Mouse (Mus musculus) midbrain, embryonic 12.5 days (tissue): ENCODE results near the gene Chmp3. TPM values are rescaled to one million over a fixed set of nuclear protein-coding genes. Genes with fewer than 3 reads are reported as not detected.

Source experiments
- ATAC-seq: fragments of 200-750 bp; cut with Nextera tagmentation; 2 replicates; pipeline ENCODE4 v1.8.0; 2017; ENCODE audit warnings: low read depth, moderate TSS enrichment, moderate library complexity; ENCODE audit not compliant: low FRiP score
- H3K27ac ChIP-seq: fragments of 300-500 bp; sonication (generic); replicated peaks from 2 replicates; pipeline ENCODE4 v1.5.1; 2016; ENCODE audit warnings: mild to moderate bottlenecking
- H3K27me3 ChIP-seq: fragments of 300-500 bp; sonication (generic); 2 replicates; pipeline ENCODE4 v1.6.1; 2016; ENCODE audit warnings: mild to moderate bottlenecking
- H3K36me3 ChIP-seq: fragments of 300-500 bp; sonication (generic); 2 replicates; pipeline ENCODE4 v1.6.1; 2016
- H3K4me1 ChIP-seq: fragments of 300-500 bp; sonication (generic); 2 replicates; pipeline ENCODE4 v1.6.1; 2016
- H3K4me2 ChIP-seq: fragments of 300-500 bp; sonication (generic); replicated peaks from 2 replicates; pipeline ENCODE4 v1.6.1; 2016; ENCODE audit warnings: mild to moderate bottlenecking, moderate library complexity
- H3K4me3 ChIP-seq: fragments of 300-500 bp; sonication (generic); 2 replicates; pipeline ENCODE4 v1.5.1; 2016; ENCODE audit warnings: mild to moderate bottlenecking
- H3K9ac ChIP-seq: fragments of 300-500 bp; sonication (generic); replicated peaks from 2 replicates; pipeline ENCODE4 v1.6.1; 2016; ENCODE audit warnings: mild to moderate bottlenecking, moderate library complexity
- H3K9me3 ChIP-seq: fragments of 300-500 bp; sonication (generic); 2 replicates; pipeline ENCODE4 v1.6.1; 2016; ENCODE audit warnings: mild to moderate bottlenecking
- WGBS: fragments of 180-500 bp; shearing (Covaris S2); methylation state at CpG from one replicate; pipeline ENCODE4 v1.1.7; 2016; 5-methylcytosine and 5-hydroxymethylcytosine counted together
- polyA plus RNA-seq: library from polyadenylated mRNA; unstranded; fragments of >200 nt; fragmentation: Nextera tagmentation; extraction: Ambion mirVana; gene quantifications from 2 replicates; pipeline ENCODE4 v1.2.1, GENCODE M21; 2016

Chmp3 gene
- polyA plus RNA-seq, 1 experiment from 2014 or later: 52.9 TPM

GRCm38 (mm10) chr6:71613225-71613624 is 69.6 kb downstream of the Chmp3 start:
- H3K27ac ChIP-seq: no peak overlapping the region
- H3K9ac ChIP-seq: no peak overlapping the region
- H3K4me3 ChIP-seq: no peak overlapping the region
- H3K36me3 ChIP-seq: peaks cover 78% of the 10 kb centered on the region
- H3K4me1 ChIP-seq: no peaks in the 10 kb centered on the region
- no peak overlapping the region for H3K4me2 ChIP-seq
- no peak for ATAC-seq
- no peaks in the 10 kb centered on the region for H3K9me3 ChIP-seq
- no peaks in the 10 kb centered on the region for H3K27me3 ChIP-seq

GRCm38 (mm10) chr6:71616959-71617358 is 73.4 kb downstream of the Chmp3 start:
- H3K4me2 ChIP-seq: no peak overlapping the region
- no peak overlapping the region for H3K27ac ChIP-seq
- H3K4me3 ChIP-seq: no peak overlapping the region
- no peak overlapping the region for H3K9ac ChIP-seq
- no peaks in the 10 kb centered on the region for H3K27me3 ChIP-seq
- peaks cover 81% of the 10 kb centered on the region for H3K36me3 ChIP-seq
- no peak for ATAC-seq
- WGBS: 88% methylated on average over 5 of the region's 5 CpGs
- no peaks in the 10 kb centered on the region for H3K9me3 ChIP-seq
- no peaks in the 10 kb centered on the region for H3K4me1 ChIP-seq

GRCm38 (mm10) chr6:71621551-71621950 is 78.0 kb downstream of the Chmp3 start:
- WGBS: 89% methylated on average over 5 of the region's 5 CpGs
- ATAC-seq: no peak
- Histone ChIP-seq H3K4me3 (no peak overlapping the region), H3K27me3 (no peaks in the 10 kb centered on the region), H3K36me3 (peaks cover 86% of the 10 kb centered on the region), H3K9ac (no peak overlapping the region), H3K4me1 (no peaks in the 10 kb centered on the region), H3K9me3 (no peaks in the 10 kb centered on the region), H3K4me2 (no peak overlapping the region), H3K27ac (no peak overlapping the region)

- ATAC-seq: no peak
- Histone ChIP-seq H3K27me3 (no peaks in the 10 kb centered on the region), H3K36me3 (peaks cover 86% of the 10 kb centered on the region), H3K4me2 (no peak overlapping the region), H3K9ac (no peak overlapping the region), H3K27ac (no peak overlapping the region), H3K4me3 (no peak overlapping the region), H3K9me3 (no peaks in the 10 kb centered on the region), H3K4me1 (no peaks in the 10 kb centered on the region)
- WGBS: 96% methylated on average over 5 of the region's 5 CpGs
Measured at GRCm38 (mm10) chr6:71621981-71622380, 78.4 kb downstream of the Chmp3 start.

- H3K4me2 ChIP-seq: no peak overlapping the region
- no peak overlapping the region for H3K9ac ChIP-seq
- no peaks in the 10 kb centered on the region for H3K9me3 ChIP-seq
- no peak overlapping the region for H3K27ac ChIP-seq
- H3K27me3 ChIP-seq: no peaks in the 10 kb centered on the region
- ATAC-seq: no peak
- H3K4me3 ChIP-seq: no peak overlapping the region
- peaks cover 10% of the 10 kb centered on the region; the same call in 1 of the 2 replicates for H3K4me1 ChIP-seq
- peaks cover 75% of the 10 kb centered on the region for H3K36me3 ChIP-seq
Measured at GRCm38 (mm10) chr6:71624723-71625122, 81.1 kb downstream of the Chmp3 start.

GRCm38 (mm10) chr6:71625984-71626383 is 82.4 kb downstream of the Chmp3 start:
- Histone ChIP-seq H3K4me2 (no peak overlapping the region), H3K36me3 (peaks cover 65% of the 10 kb centered on the region), H3K4me1 (peaks cover 23% of the 10 kb centered on the region), H3K27me3 (no peaks in the 10 kb centered on the region), H3K27ac (no peak overlapping the region), H3K9me3 (no peaks in the 10 kb centered on the region), H3K4me3 (no peak overlapping the region), H3K9ac (no peak overlapping the region)
- WGBS: 75% methylated on average over 2 of the region's 2 CpGs
- no peak for ATAC-seq

GRCm38 (mm10) chr6:71627325-71627724 is 83.7 kb downstream of the Chmp3 start:
- peaks cover 28% of the 10 kb centered on the region for H3K4me1 ChIP-seq
- no peak for ATAC-seq
- no peak overlapping the region for H3K4me2 ChIP-seq
- no peaks in the 10 kb centered on the region for H3K27me3 ChIP-seq
- no peak overlapping the region for H3K4me3 ChIP-seq
- H3K9ac ChIP-seq: no peak overlapping the region
- no peak overlapping the region for H3K27ac ChIP-seq
- no peaks in the 10 kb centered on the region for H3K9me3 ChIP-seq
- H3K36me3 ChIP-seq: peaks cover 53% of the 10 kb centered on the region

GRCm38 (mm10) chr6:71631196-71631595 is 87.6 kb downstream of the Chmp3 start:
- Histone ChIP-seq H3K9me3 (no peaks in the 10 kb centered on the region), H3K27ac (no peak overlapping the region), H3K4me3 (peak overlapping the region; percentile 79), H3K27me3 (no peaks in the 10 kb centered on the region), H3K4me1 (peaks cover 28% of the 10 kb centered on the region), H3K4me2 (peak overlapping the region; percentile 71), H3K9ac (peak overlapping the region; percentile 32), H3K36me3 (peaks cover 22% of the 10 kb centered on the region)
- WGBS: 10% methylated on average over 2 of the region's 2 CpGs
- no peak for ATAC-seq

- Histone ChIP-seq H3K9me3 (no peaks in the 10 kb centered on the region), H3K9ac (peak overlapping the region; percentile 83), H3K27me3 (peaks cover 4% of the 10 kb centered on the region; the same call in 1 of the 2 replicates), H3K4me3 (peak overlapping the region; percentile 79), H3K27ac (peak overlapping the region; percentile 99), H3K4me2 (peak overlapping the region; percentile 71), H3K36me3 (peaks cover 16% of the 10 kb centered on the region), H3K4me1 (peaks cover 28% of the 10 kb centered on the region)
- no peak for ATAC-seq
- WGBS: 1% methylated on average over 39 of the region's 42 CpGs
Measured at GRCm38 (mm10) chr6:71631706-71632461, 88.3 kb downstream of the Chmp3 start.

Other genes with a start within 250 kb of the Chmp3 start
- 0.08 TPM in 1 of 2 replicates, not detected in the other for gene Smyd1, start 221.6 kb upstream of the Chmp3 start, polyA plus RNA-seq
- not detected in 2 replicates for gene Cd8b1, start 221.0 kb upstream of the Chmp3 start, polyA plus RNA-seq
- not detected in 2 replicates for gene Cd8a, start 170.4 kb upstream of the Chmp3 start, polyA plus RNA-seq
- 15.2 and 17.3 TPM in 2 replicates for gene Rmnd5a, start 103.2 kb upstream of the Chmp3 start, polyA plus RNA-seq
- 25.0 and 27.4 TPM in 2 replicates for gene Rnf103, start 49.9 kb upstream of the Chmp3 start, polyA plus RNA-seq
- 93.3 and 94.9 TPM in 2 replicates for gene Kdm3a, start 89.2 kb downstream of the Chmp3 start, polyA plus RNA-seq
- gene Reep1, start 163.8 kb downstream of the Chmp3 start, polyA plus RNA-seq: 86.3 and 97.4 TPM in 2 replicates